Mouse (Mus musculus) G1E (cell line): Measurements from ENCODE around the gene Zfp292. TPM values are rescaled to one million over a fixed set of nuclear protein-coding genes. Genes with fewer than 3 reads are reported as not detected.

ENCODE experiments used
- ATAC-seq: 2 replicates; pipeline ENCODE4 v1.8.0; 2016; ENCODE audit warnings: mild to moderate bottlenecking; ENCODE audit not compliant: insufficient number of reproducible peaks, poor library complexity, low FRiP score, severe bottlenecking; ENCODE audit errors: extremely low read depth
- DNase-seq: peaks from one replicate; pipeline ENCODE4 v3.0.0; 2012; ENCODE audit warnings: low spot score
- H3K27me3 ChIP-seq: 2 replicates; pipeline ENCODE4 v1.6.1; 2012; ENCODE audit warnings: mild to moderate bottlenecking, low read length, inconsistent platforms; ENCODE audit not compliant: insufficient read depth
- H3K36me3 ChIP-seq: replicated peaks from 2 replicates; pipeline ENCODE3; 2012; ENCODE audit warnings: mild to moderate bottlenecking, inconsistent platforms
- H3K4me1 ChIP-seq: 2 replicates; pipeline ENCODE4 v1.6.1; 2012; ENCODE audit warnings: low read depth, low read length, inconsistent platforms, mixed read lengths; ENCODE audit not compliant: insufficient read depth
- H3K4me3 ChIP-seq: 2 replicates; pipeline ENCODE4 v1.5.1; 2012; ENCODE audit warnings: low read depth, mild to moderate bottlenecking, inconsistent platforms, low read length, moderate library complexity, mixed read lengths
- H3K9me3 ChIP-seq: replicated peaks from 2 replicates; pipeline ENCODE4 v1.6.1; 2012; ENCODE audit warnings: inconsistent platforms
- CTCF ChIP-seq: IDR thresholded peaks from 2 replicates; pipeline ENCODE4 v1.5.1; 2012; ENCODE audit warnings: low read depth, low read length, inconsistent platforms, mixed read lengths
- GATA1 ChIP-seq: IDR thresholded peaks from 2 replicates; pipeline ENCODE4 v1.6.1; 2012; ENCODE audit warnings: borderline replicate concordance, low read length, inconsistent platforms, mixed read lengths
- GATA2 ChIP-seq: IDR thresholded peaks from 2 replicates; pipeline ENCODE4 v1.6.1; 2012; ENCODE audit warnings: low read depth, low read length, inconsistent platforms, borderline replicate concordance
- POLR2AphosphoS5 ChIP-seq: IDR thresholded peaks from 2 replicates; pipeline ENCODE4 v1.6.1; 2012; ENCODE audit warnings: low read depth, low read length, inconsistent platforms; ENCODE audit not compliant: insufficient replicate concordance
- TAL1 ChIP-seq: conservative IDR thresholded peaks from 2 replicates; pipeline ENCODE4 v1.6.1; 2012; ENCODE audit warnings: low read depth, low read length, inconsistent platforms, mixed read lengths
- polyA plus RNA-seq: library from polyadenylated mRNA; stranded (reverse); fragments of >175 nt; gene quantifications from 2 replicates; pipeline ENCODE4 v1.2.3, GENCODE M21; 2012
- total RNA-seq, 2 experiments: library from RNA; stranded (forward) in 1 of 2; stranded (reverse) in 1 of 2; fragments of 200-1000 nt in 1 of 2; fragments of >200 nt in 1 of 2; fragmentation: Nextera tagmentation in 1 of 2; gene quantifications; 2 replicates each; pipeline ENCODE4 v1.2.3; 2014 to 2017

The Zfp292 gene
- total and polyA plus RNA-seq, 3 experiments: 1.8 to 102 (median 77.5) TPM

DNA sequence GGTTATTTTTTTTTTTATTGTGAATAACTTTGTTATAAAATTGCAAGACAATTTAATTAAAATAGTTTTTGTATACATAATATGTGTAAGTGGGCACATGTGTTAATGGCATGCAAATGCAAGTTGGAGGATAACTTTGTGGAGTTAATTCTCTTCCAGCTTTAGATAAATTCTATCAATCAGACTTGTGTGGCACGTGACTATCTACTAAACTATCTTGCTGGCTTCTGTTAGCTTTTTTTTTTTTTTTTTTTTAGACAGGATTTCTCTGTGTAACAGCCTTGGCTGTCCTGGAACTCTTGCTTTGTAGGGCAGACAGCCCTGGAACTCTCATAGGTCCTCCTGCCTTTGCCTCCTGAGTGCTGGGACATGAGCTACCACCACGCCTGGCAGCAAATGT, 15.7 kb upstream of the Zfp292 start:
- no peaks in the 10 kb centered on the region for H3K9me3 ChIP-seq
- H3K27me3 ChIP-seq: peaks cover 3% of the 10 kb centered on the region
- H3K36me3 ChIP-seq: no peaks in the 10 kb centered on the region
- DNase-seq (no peak), ATAC-seq (no peak)
- H3K4me3 ChIP-seq: no peak overlapping the region
- peaks cover 7% of the 10 kb centered on the region for H3K4me1 ChIP-seq
- TF ChIP-seq POLR2AphosphoS5 (no peak), GATA2 (no peak), GATA1 (no peak), CTCF (no peak), TAL1 (no peak)

DNA sequence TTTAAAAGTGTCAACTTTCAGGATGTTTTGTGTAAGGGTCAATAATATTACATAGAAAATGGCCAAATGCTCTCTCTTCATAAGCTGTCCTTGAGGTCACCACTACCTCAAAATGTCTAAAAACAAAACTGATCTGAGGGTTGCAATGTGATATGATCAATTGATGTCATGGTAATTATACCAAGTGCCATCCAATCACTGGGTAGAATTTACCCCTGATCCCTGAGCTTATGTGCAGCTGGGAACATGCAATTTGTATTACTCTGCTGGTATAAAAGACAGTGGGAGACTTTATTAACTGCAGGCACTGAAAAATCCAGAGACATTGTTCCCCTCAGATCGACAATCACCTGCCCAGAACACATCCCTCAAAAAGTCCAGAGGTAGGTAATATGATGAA, 10.7 kb upstream of the Zfp292 start, which contains the start of gene Cga:
Cga (plus strand) TSS at position 301 of the 400 bp plus-strand sequence.
- Histone ChIP-seq H3K27me3 (no peaks in the 10 kb centered on the region), H3K4me1 (peaks cover 34% of the 10 kb centered on the region), H3K9me3 (no peaks in the 10 kb centered on the region), H3K36me3 (no peaks in the 10 kb centered on the region), H3K4me3 (no peak within 1 kb of the TSS)
- TF ChIP-seq GATA2 (no peak), TAL1 (no peak), GATA1 (no peak), POLR2AphosphoS5 (no peak), CTCF (no peak)
- DNase-seq (no peak), ATAC-seq (no peak)

DNA sequence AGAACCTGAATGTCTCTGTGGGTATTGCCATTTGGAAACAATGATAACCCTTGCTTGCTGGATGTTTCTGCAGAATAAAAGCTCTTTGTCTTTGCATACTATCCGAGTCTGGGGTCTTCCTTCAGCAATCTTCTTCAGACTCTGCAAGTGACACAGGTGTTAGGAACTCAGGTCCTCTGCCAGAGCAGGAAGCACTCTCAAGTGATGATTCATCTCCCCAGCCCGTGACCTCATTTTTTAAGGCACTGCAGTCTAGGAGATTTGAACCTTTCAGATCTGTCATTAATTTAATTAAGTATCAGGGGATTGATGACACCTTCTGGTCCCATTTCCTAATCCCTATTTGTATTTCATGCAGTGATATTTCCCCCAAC, 7.0 kb upstream of the Zfp292 start:
- TF ChIP-seq CTCF (no peak), GATA1 (no peak), TAL1 (no peak; the same call in 1 of the 2 replicates), POLR2AphosphoS5 (no peak), GATA2 (no peak)
- H3K36me3 ChIP-seq: no peaks in the 10 kb centered on the region
- H3K27me3 ChIP-seq: no peaks in the 10 kb centered on the region
- DNase-seq (no peak), ATAC-seq (no peak)
- peak overlapping the region; percentile 1; the same call in 1 of the 2 replicates for H3K4me3 ChIP-seq
- H3K9me3 ChIP-seq: no peaks in the 10 kb centered on the region
- H3K4me1 ChIP-seq: peaks cover 58% of the 10 kb centered on the region

DNA sequence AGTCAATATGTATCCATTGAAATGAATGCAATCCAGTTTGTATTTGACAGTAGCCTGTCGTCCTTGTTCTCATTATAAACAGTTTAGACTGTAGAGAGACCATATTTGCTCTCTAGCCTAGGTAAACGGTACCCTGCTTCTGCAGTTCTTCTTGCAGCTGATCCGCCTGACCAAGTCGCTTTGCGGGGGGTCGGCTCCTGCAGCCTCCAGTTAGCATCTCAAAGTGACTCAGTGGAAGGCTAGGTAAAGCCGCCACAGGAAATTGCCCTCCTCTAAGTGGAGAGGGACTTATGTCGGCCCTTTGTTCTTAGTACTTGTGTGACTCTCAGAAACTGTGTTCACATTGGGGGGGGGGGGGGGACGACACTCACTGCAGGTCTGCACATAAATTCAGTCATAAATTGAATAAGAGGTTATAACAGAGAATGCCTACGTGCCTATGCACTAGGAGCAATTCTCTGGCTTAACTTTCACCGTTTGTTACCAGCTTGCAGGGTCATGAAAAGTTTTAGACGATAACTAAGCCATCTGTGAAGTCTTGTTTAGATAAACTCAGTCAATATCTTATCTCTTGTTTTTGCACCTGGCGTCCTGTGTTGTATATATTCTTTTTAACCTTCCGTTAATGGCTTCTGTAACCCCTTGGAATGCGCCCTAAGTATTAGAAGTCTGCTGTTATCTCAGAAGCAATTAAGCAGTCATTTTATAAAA, 6.5 kb upstream of the Zfp292 start:
- Histone ChIP-seq H3K36me3 (no peaks in the 10 kb centered on the region), H3K4me3 (peak overlapping the region; percentile 31; the same call in 1 of the 2 replicates), H3K4me1 (peaks cover 61% of the 10 kb centered on the region), H3K9me3 (no peaks in the 10 kb centered on the region), H3K27me3 (no peaks in the 10 kb centered on the region)
- TF ChIP-seq GATA2 (no peak), GATA1 (no peak), CTCF (no peak), POLR2AphosphoS5 (no peak), TAL1 (peak; percentile 70)
- DNase-seq: peak; percentile 14
- peak; percentile 71 for ATAC-seq

DNA sequence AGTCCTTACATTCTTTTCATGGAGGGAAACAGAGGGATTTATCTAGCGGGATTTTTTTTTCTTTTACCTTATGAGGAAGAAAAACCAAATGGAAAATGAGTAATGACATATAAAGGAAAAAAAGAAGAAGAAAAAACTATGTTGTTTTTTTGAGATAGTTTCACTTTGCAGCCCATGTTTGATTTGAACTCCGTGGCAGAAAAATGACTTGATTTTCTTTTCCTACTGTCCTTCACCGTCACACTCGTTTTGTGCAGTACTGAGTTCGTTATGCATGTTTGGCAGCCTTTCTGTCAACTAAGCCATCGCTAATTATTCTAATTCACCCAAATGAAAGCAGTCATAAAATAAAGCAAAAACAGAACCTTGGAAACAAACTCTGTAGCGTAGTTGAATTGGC, 4.5 kb upstream of the Zfp292 start:
- no peaks in the 10 kb centered on the region for H3K36me3 ChIP-seq
- H3K4me3 ChIP-seq: peak overlapping the region; percentile 84
- DNase-seq: no peak
- peaks cover 71% of the 10 kb centered on the region for H3K4me1 ChIP-seq
- no peak for TF ChIP-seq GATA2
- TF ChIP-seq TAL1: no peak
- no peak for TF ChIP-seq CTCF
- no peak for TF ChIP-seq GATA1
- no peak for TF ChIP-seq POLR2AphosphoS5
- H3K27me3 ChIP-seq: no peaks in the 10 kb centered on the region
- ATAC-seq: no peak
- H3K9me3 ChIP-seq: no peaks in the 10 kb centered on the region

DNA sequence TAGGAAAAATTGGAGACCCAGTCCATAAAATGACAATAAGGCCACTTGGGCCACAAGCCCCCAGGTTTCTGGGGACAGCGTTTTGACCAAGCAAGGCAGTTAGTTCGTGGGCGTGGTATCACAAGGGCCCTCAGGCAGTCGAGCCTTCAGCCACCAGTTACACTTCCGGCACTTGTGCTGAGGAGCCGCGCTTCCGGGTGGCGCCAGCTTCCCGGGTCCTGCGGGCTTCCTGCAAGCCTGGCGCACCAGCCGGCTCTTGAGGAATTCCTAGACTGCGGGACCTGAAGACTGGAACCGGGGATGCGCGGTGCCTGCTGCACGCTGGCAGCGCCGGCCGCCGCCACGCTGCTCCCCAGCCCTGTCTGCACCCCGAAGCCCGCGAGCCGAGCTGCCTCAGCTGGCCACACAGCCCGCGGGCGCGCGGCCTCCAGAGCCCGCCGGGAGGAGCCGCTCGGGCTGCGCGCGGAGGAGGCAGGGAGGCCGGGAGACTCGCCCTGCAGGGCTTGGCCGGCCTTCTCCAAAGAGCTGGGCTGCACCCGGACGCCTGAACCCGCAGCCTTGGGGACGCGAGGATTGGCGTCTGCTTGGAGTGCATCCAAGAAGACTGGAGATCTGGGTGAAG, 3.8 kb upstream of the Zfp292 start:
- peaks cover 66% of the 10 kb centered on the region for H3K4me1 ChIP-seq
- H3K27me3 ChIP-seq: no peaks in the 10 kb centered on the region
- TF ChIP-seq GATA2 (no peak), CTCF (no peak), TAL1 (no peak), GATA1 (no peak), POLR2AphosphoS5 (no peak)
- peak; percentile 69 for ATAC-seq
- H3K4me3 ChIP-seq: peak overlapping the region; percentile 84
- no peaks in the 10 kb centered on the region for H3K9me3 ChIP-seq
- no peaks in the 10 kb centered on the region for H3K36me3 ChIP-seq
- peak; percentile 78 for DNase-seq
